Mouse (Mus musculus): ENCODE results near the gene Ly6g6f.

The Ly6g6f gene

GRCm38 (mm10) chr17:35031880-35032279 is 53.5 kb downstream of the Ly6g6f start:
- no peak for DNase-seq (ENCODE audit: low read depth, low spot score)

- no peak for DNase-seq (ENCODE audit: low read depth, low spot score)
Measured at GRCm38 (mm10) chr17:35031272-35031671, 54.1 kb downstream of the Ly6g6f start.

Measured in 3T3-L1 (cell line).